ENCODE assay signal across 15 mouse cellular contexts in genomic region chr2:140214519-140215027, GRCm38 (mm10). TPM values are rescaled to one million over a fixed set of nuclear protein-coding genes. Genes with fewer than 3 reads are reported as not detected.
DNase-seq lines count a peak whose midpoint lies in the region; ATAC-seq and TF ChIP-seq lines count a peak whose summit lies in the region.
"Had no signal": no experiment of that assay in that cellular context is flagged by ENCODE, and none has a peak within 500 bp of the region (broad histone marks: within the 10 kb centered on the region; RNA-seq: fewer than 3 reads in every experiment).

No protein-coding gene starts in this region.

- WGBS in forebrain, embryonic 14.5 days = 94% methylated on average over 4 of the region's 4 CpGs
- WGBS in forebrain, embryonic 10.5 days = 90% methylated on average over 4 of the region's 4 CpGs
- 86% methylated on average over 4 of the region's 4 CpGs for WGBS in heart, embryonic 12.5 days
- 86% methylated on average over 4 of the region's 4 CpGs for WGBS in forebrain, embryonic 16.5 days
- 89% methylated on average over 4 of the region's 4 CpGs for WGBS in hindbrain, embryonic 16.5 days

- ATAC-seq in forebrain, embryonic 14.5 days = peak; percentile 38; the same call in 1 of the 2 replicates
- ATAC-seq in heart, embryonic 12.5 days (ENCODE audit: insufficient number of reproducible peaks, low FRiP score) = no peak
- peak; percentile 60 for ATAC-seq in forebrain, embryonic 16.5 days
- no peak for ATAC-seq in hindbrain, embryonic 16.5 days

- TF ChIP-seq POLR2A in brain, embryonic 14.5 days (IDR thresholded peaks at IDR 0.05; ENCODE audit: borderline replicate concordance, extremely low read depth, insufficient read depth, insufficient read length, poor library complexity, severe bottlenecking) = no peak

- TF ChIP-seq CTCF in brain, embryonic 14.5 days (IDR thresholded peaks at IDR 0.05; ENCODE audit: borderline replicate concordance, extremely low read depth, insufficient read depth, insufficient read length) = no peak

- no peak overlapping the region for H3K9ac ChIP-seq in forebrain, embryonic 14.5 days (ENCODE audit: low read length)
- H3K9ac ChIP-seq in heart, embryonic 12.5 days = no peak overlapping the region
- H3K9ac ChIP-seq in forebrain, embryonic 16.5 days (replicated peaks; ENCODE audit: low read depth, low read length) = no peak overlapping the region
- H3K9ac ChIP-seq in hindbrain, embryonic 16.5 days (ENCODE audit: low read depth, low read length) = no peak overlapping the region
- H3K9ac ChIP-seq: embryonic facial prominence, embryonic 12.5 days had no signal

- DNase-seq in forebrain, embryonic 14.5 days (ENCODE audit: low spot score) = peak; percentile 20
- DNase-seq in forebrain, embryonic 10.5 days (ENCODE audit: extremely low spot score, low spot score) = no peak
- DNase-seq in heart, adult 11 months = peak; percentile 64
- peak; percentile 54 for DNase-seq in brain, embryonic 14.5 days (ENCODE audit: low read depth)
- no peak for DNase-seq in kidney, postnatal 10 days
- DNase-seq: adrenal gland, adult 2 months; adrenal gland, postnatal 10 days; adrenal gland, postnatal 25 days; cerebellum, adult 11-12 months; cerebellum, postnatal 25 days had no signal

- no peaks in the 10 kb centered on the region for H3K4me1 ChIP-seq in forebrain, embryonic 14.5 days (ENCODE audit: control insufficient read depth, insufficient read depth, low read length)
- H3K4me1 ChIP-seq in forebrain, embryonic 10.5 days = no peaks in the 10 kb centered on the region
- H3K4me1 ChIP-seq in heart, embryonic 12.5 days (replicated peaks) = peaks cover 8% of the 10 kb centered on the region
- H3K4me1 ChIP-seq in forebrain, embryonic 16.5 days (replicated peaks; ENCODE audit: control insufficient read depth, insufficient read depth, low read length) = no peaks in the 10 kb centered on the region
- no peaks in the 10 kb centered on the region for H3K4me1 ChIP-seq in hindbrain, embryonic 16.5 days (ENCODE audit: control insufficient read depth, insufficient read depth, low read depth, low read length)
- H3K4me1 ChIP-seq: embryonic facial prominence, embryonic 10.5 days; embryonic facial prominence, embryonic 12.5 days had no signal

- H3K9me3 ChIP-seq in forebrain, embryonic 14.5 days (replicated peaks; ENCODE audit: control insufficient read depth, low read length) = no peaks in the 10 kb centered on the region
- H3K9me3 ChIP-seq in forebrain, embryonic 10.5 days = no peaks in the 10 kb centered on the region
- no peaks in the 10 kb centered on the region for H3K9me3 ChIP-seq in heart, embryonic 12.5 days (replicated peaks)
- H3K9me3 ChIP-seq in forebrain, embryonic 16.5 days (ENCODE audit: control insufficient read depth, low read length) = no peaks in the 10 kb centered on the region
- no peaks in the 10 kb centered on the region for H3K9me3 ChIP-seq in hindbrain, embryonic 16.5 days (ENCODE audit: control insufficient read depth, low read length)
- H3K9me3 ChIP-seq: embryonic facial prominence, embryonic 10.5 days; embryonic facial prominence, embryonic 12.5 days had no signal

- H3K36me3 ChIP-seq in forebrain, embryonic 14.5 days (ENCODE audit: control insufficient read depth, insufficient read depth, low read length) = no peaks in the 10 kb centered on the region
- H3K36me3 ChIP-seq in forebrain, embryonic 10.5 days (replicated peaks) = no peaks in the 10 kb centered on the region
- no peaks in the 10 kb centered on the region for H3K36me3 ChIP-seq in heart, embryonic 12.5 days
- no peaks in the 10 kb centered on the region for H3K36me3 ChIP-seq in forebrain, embryonic 16.5 days (ENCODE audit: control insufficient read depth, insufficient read depth)
- no peaks in the 10 kb centered on the region for H3K36me3 ChIP-seq in hindbrain, embryonic 16.5 days (ENCODE audit: control insufficient read depth, insufficient read depth, low read length)
- H3K36me3 ChIP-seq: embryonic facial prominence, embryonic 10.5 days; embryonic facial prominence, embryonic 12.5 days had no signal

- H3K27ac ChIP-seq in forebrain, embryonic 14.5 days (ENCODE audit: low read depth, low read length) = no peak overlapping the region
- H3K27ac ChIP-seq in forebrain, embryonic 10.5 days = no peak overlapping the region
- H3K27ac ChIP-seq in heart, embryonic 12.5 days (ENCODE audit: poor library complexity, severe bottlenecking) = no peak overlapping the region
- H3K27ac ChIP-seq in forebrain, embryonic 16.5 days (ENCODE audit: low read length) = no peak overlapping the region; the same call in 1 of the 2 replicates
- H3K27ac ChIP-seq in hindbrain, embryonic 16.5 days (ENCODE audit: low read depth, low read length) = no peak overlapping the region
- H3K27ac ChIP-seq: embryonic facial prominence, embryonic 10.5 days; embryonic facial prominence, embryonic 12.5 days had no signal

- no peak overlapping the region for H3K4me3 ChIP-seq in forebrain, embryonic 14.5 days (ENCODE audit: low read depth, low read length)
- H3K4me3 ChIP-seq in forebrain, embryonic 10.5 days = no peak overlapping the region
- H3K4me3 ChIP-seq in heart, embryonic 12.5 days = no peak overlapping the region
- H3K4me3 ChIP-seq in forebrain, embryonic 16.5 days (replicated peaks; ENCODE audit: low read length) = no peak overlapping the region
- H3K4me3 ChIP-seq in hindbrain, embryonic 16.5 days (ENCODE audit: low read length) = no peak overlapping the region
- H3K4me3 ChIP-seq: embryonic facial prominence, embryonic 10.5 days; embryonic facial prominence, embryonic 12.5 days had no signal

- H3K4me2 ChIP-seq in forebrain, embryonic 14.5 days (ENCODE audit: low read length) = no peak overlapping the region
- no peak overlapping the region for H3K4me2 ChIP-seq in heart, embryonic 12.5 days
- H3K4me2 ChIP-seq in forebrain, embryonic 16.5 days (ENCODE audit: low read length) = no peak overlapping the region
- H3K4me2 ChIP-seq in hindbrain, embryonic 16.5 days (ENCODE audit: low read length) = no peak overlapping the region
- H3K4me2 ChIP-seq: embryonic facial prominence, embryonic 12.5 days had no signal

- H3K27me3 ChIP-seq in forebrain, embryonic 14.5 days (replicated peaks; ENCODE audit: control insufficient read depth, insufficient read depth, low read length) = no peaks in the 10 kb centered on the region
- H3K27me3 ChIP-seq in forebrain, embryonic 10.5 days (ENCODE audit: poor library complexity, severe bottlenecking) = no peaks in the 10 kb centered on the region
- no peaks in the 10 kb centered on the region for H3K27me3 ChIP-seq in heart, embryonic 12.5 days (replicated peaks)
- H3K27me3 ChIP-seq in forebrain, embryonic 16.5 days (replicated peaks; ENCODE audit: control insufficient read depth, insufficient read depth, low read length) = no peaks in the 10 kb centered on the region
- no peaks in the 10 kb centered on the region for H3K27me3 ChIP-seq in hindbrain, embryonic 16.5 days (replicated peaks; ENCODE audit: control insufficient read depth, insufficient read depth, low read length)
- H3K27me3 ChIP-seq: embryonic facial prominence, embryonic 12.5 days had no signal

RNA-seq across cellular contexts. Expression of gene Ndufaf5, which starts 44.1 kb away (rescaled TPM):
- polyA plus RNA-seq in forebrain, embryonic 14.5 days (2014; fragmentation: Nextera tagmentation; extraction: Ambion mirVana) = 41.5 and 47.2 TPM in 2 replicates
- polyA plus RNA-seq in forebrain, embryonic 10.5 days (2016; fragmentation: Nextera tagmentation; extraction: Ambion mirVana) = 24.4 and 29.6 TPM in 2 replicates
- polyA plus RNA-seq in heart, embryonic 12.5 days (2016; fragmentation: Nextera tagmentation; extraction: Ambion mirVana) = 34.0 and 34.3 TPM in 2 replicates
- 26.8 and 28.8 TPM in 2 replicates for polyA plus RNA-seq in brain, embryonic 14.5 days (2012; rRNA removed)
- polyA plus RNA-seq in forebrain, embryonic 16.5 days (2015; fragmentation: Nextera tagmentation; extraction: Ambion mirVana) = 49.5 and 51.0 TPM in 2 replicates
- 62.5 and 72.4 TPM in 2 replicates for polyA plus RNA-seq in hindbrain, embryonic 16.5 days (2015; fragmentation: Nextera tagmentation; extraction: Ambion mirVana)

RNA-seq across cellular contexts. Expression of gene Esf1, which starts 44.2 kb away (rescaled TPM):
- polyA plus RNA-seq in forebrain, embryonic 14.5 days (2014; fragmentation: Nextera tagmentation; extraction: Ambion mirVana) = 10.2 and 13.1 TPM in 2 replicates
- polyA plus RNA-seq in forebrain, embryonic 10.5 days (2016; fragmentation: Nextera tagmentation; extraction: Ambion mirVana) = 32.6 and 34.0 TPM in 2 replicates
- polyA plus RNA-seq in heart, embryonic 12.5 days (2016; fragmentation: Nextera tagmentation; extraction: Ambion mirVana) = 20.1 and 20.4 TPM in 2 replicates
- polyA plus RNA-seq in brain, embryonic 14.5 days (2012; rRNA removed) = 6.0 and 11.8 TPM in 2 replicates
- polyA plus RNA-seq in forebrain, embryonic 16.5 days (2015; fragmentation: Nextera tagmentation; extraction: Ambion mirVana) = 18.4 and 20.5 TPM in 2 replicates
- 16.2 TPM in 2 replicates for polyA plus RNA-seq in hindbrain, embryonic 16.5 days (2015; fragmentation: Nextera tagmentation; extraction: Ambion mirVana)

Comparison
In these comparisons a context has a peak if more than half of its experiments do, and no peak if none do; other contexts are left out.
1. DNase-seq: peak in forebrain, embryonic 14.5 days (single experiment), heart, adult 11 months (single experiment) and brain, embryonic 14.5 days (single experiment); none in forebrain, embryonic 10.5 days (single experiment) and kidney, postnatal 10 days (single experiment).
2. ATAC-seq: peak in forebrain, embryonic 14.5 days (single experiment) and forebrain, embryonic 16.5 days (single experiment); none in heart, embryonic 12.5 days (single experiment) and hindbrain, embryonic 16.5 days (single experiment).